Mouse (Mus musculus) lung, embryonic 15.5 days (tissue): Measurements from ENCODE around the gene Apoc4. TPM values are rescaled to one million over a fixed set of nuclear protein-coding genes. Genes with fewer than 3 reads are reported as not detected.
A peak's percentile ranks its signal among the peaks of the same experiment; 100 is the strongest.

Experiments used
- ATAC-seq: fragments of 200-750 bp; cut with Nextera tagmentation; 2 replicates; pipeline ENCODE4 v1.8.0; 2017; ENCODE audit warnings: moderate number of reproducible peaks, borderline replicate concordance; ENCODE audit not compliant: low FRiP score, low TSS enrichment; ENCODE audit errors: extremely low read depth
- H3K27ac ChIP-seq: fragments of 300-500 bp; sonication (generic); 2 replicates; pipeline ENCODE4 v1.5.1; 2015; ENCODE audit warnings: moderate library complexity, mild to moderate bottlenecking, inconsistent platforms
- H3K27me3 ChIP-seq: fragments of 300-500 bp; sonication (generic); 2 replicates; pipeline ENCODE4 v1.6.1; 2015; ENCODE audit warnings: inconsistent platforms
- H3K36me3 ChIP-seq: fragments of 300-500 bp; sonication (generic); 2 replicates; pipeline ENCODE4 v1.6.1; 2015; ENCODE audit warnings: inconsistent platforms
- H3K4me1 ChIP-seq: fragments of 300-500 bp; sonication (generic); 2 replicates; pipeline ENCODE4 v1.6.1; 2015; ENCODE audit warnings: inconsistent platforms
- H3K4me2 ChIP-seq: fragments of 300-500 bp; sonication (generic); 2 replicates; pipeline ENCODE4 v1.6.1; 2015; ENCODE audit warnings: inconsistent platforms, mild to moderate bottlenecking, moderate library complexity
- H3K4me3 ChIP-seq: fragments of 300-500 bp; sonication (generic); 2 replicates; pipeline ENCODE4 v1.5.1; 2015; ENCODE audit warnings: mild to moderate bottlenecking, inconsistent platforms
- H3K9ac ChIP-seq: fragments of 300-500 bp; sonication (generic); 2 replicates; pipeline ENCODE4 v1.6.1; 2015; ENCODE audit warnings: inconsistent platforms
- H3K9me3 ChIP-seq: fragments of 300-500 bp; sonication (generic); 2 replicates; pipeline ENCODE4 v1.6.1; 2016; ENCODE audit warnings: inconsistent platforms
- WGBS: fragments of 180-500 bp; shearing (Covaris S2); methylation state at CpG from one replicate; pipeline ENCODE4 v1.1.7; 2015; 5-methylcytosine and 5-hydroxymethylcytosine counted together
- polyA plus RNA-seq: library from polyadenylated mRNA; unstranded; fragments of >200 nt; fragmentation: Nextera tagmentation; extraction: Ambion mirVana; gene quantifications from 2 replicates; pipeline ENCODE4 v1.2.1, GENCODE M21; 2015

Gene Apoc4
- polyA plus RNA-seq, 1 experiment from 2014 or later = 0.42 TPM

GRCm38 (mm10) chr7:19697949-19698906 lies 16.9 kb upstream of the Apoc4 start:
- Histone ChIP-seq H3K27me3 (no peaks in the 10 kb centered on the region), H3K4me3 (peak overlapping the region; percentile 40), H3K36me3 (peaks cover 20% of the 10 kb centered on the region; the same call in 1 of the 2 replicates), H3K4me1 (peaks cover 47% of the 10 kb centered on the region), H3K9ac (peak overlapping the region; percentile 40), H3K4me2 (peak overlapping the region; percentile 65), H3K9me3 (no peaks in the 10 kb centered on the region), H3K27ac (peak overlapping the region; percentile 36)
- WGBS = 2% methylated on average over 28 of the region's 28 CpGs
- ATAC-seq = no peak

DNA sequence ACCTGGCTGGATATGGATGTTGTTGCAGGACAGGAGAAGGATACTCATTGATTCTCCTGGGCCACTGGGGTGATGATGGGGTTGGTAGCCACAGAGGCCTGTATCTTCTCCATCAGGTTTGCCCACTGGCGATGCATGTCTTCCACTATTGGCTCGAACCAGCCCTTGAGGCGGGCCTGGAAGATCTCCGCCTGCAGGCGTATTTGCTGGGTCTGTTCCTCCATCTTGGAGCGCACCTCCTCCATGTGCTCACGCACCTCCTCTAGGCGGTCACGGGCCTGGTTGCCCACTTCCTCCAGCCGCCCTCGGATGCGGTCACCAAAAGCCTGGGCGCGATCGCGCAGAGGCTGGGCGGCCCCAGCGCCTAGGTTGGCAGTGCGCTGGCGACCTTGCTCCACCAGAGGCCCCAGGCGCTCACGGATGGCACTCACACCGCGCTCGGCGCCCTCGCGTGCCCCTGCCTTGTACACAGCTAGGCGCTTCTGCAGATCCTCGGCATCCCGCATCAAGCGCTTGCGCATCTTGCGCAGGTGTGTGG lies 15.1 kb upstream of the Apoc4 start:
- Histone ChIP-seq H3K9ac (no peak overlapping the region), H3K27ac (no peak overlapping the region), H3K4me1 (peaks cover 64% of the 10 kb centered on the region), H3K36me3 (0 out of 2 replicates have a peak, but pooled peaks cover 4% of the 10 kb centered on the region), H3K4me3 (no peak overlapping the region), H3K27me3 (no peaks in the 10 kb centered on the region), H3K4me2 (no peak overlapping the region), H3K9me3 (no peaks in the 10 kb centered on the region)
- WGBS = 92% methylated on average over 34 of the region's 34 CpGs
- ATAC-seq = no peak

DNA sequence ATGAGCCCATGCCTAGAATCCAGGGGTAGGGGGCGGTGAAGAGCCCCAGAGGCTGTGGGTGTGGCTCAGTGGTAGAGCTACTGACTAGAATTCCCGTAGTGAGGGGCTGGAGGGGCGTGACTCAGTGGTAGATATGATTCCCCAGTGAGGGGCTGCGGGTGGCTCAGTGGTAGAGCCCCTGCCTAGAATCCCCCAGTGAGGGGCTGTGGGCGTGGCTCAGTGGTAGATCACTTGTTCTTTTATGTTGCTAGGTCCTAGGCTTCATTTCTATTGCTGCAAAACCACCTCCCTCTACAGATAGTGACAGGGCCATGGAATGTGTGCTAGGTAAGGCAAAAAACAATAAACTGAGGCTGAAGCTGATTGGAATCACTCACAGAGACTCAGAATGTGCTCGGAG lies 14.6 kb upstream of the Apoc4 start:
- WGBS = 73% methylated on average over 6 of the region's 6 CpGs
- Histone ChIP-seq H3K4me2 (no peak overlapping the region), H3K4me3 (no peak overlapping the region), H3K36me3 (0 out of 2 replicates have a peak, but pooled peaks cover 3% of the 10 kb centered on the region), H3K4me1 (peaks cover 62% of the 10 kb centered on the region), H3K27ac (no peak overlapping the region), H3K9me3 (no peaks in the 10 kb centered on the region), H3K9ac (no peak overlapping the region), H3K27me3 (no peaks in the 10 kb centered on the region)
- ATAC-seq = no peak

DNA sequence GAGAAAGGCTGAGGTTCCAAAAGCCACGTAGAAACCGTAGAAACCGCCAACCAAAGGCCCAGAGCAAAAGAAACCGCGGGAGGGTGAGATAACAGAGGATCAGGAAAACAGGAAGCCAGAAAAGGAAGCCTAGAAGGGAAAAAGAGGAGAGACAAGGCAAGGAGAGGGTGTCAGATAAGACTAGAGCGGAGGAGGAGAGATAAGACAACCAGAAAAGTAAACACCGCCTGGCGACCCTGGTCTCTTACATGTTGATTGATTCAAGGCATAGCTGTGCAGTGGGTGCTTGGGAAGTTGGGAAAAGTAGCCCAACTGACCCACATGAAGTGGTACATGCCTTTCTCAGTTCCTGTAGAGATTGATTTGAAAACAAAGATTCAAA lies 13.9 kb upstream of the Apoc4 start:
- Histone ChIP-seq H3K4me3 (no peak overlapping the region), H3K27me3 (no peaks in the 10 kb centered on the region), H3K27ac (peak overlapping the region; percentile 72), H3K4me1 (peaks cover 58% of the 10 kb centered on the region), H3K9ac (no peak overlapping the region), H3K9me3 (no peaks in the 10 kb centered on the region), H3K36me3 (0 out of 2 replicates have a peak, but pooled peaks cover 3% of the 10 kb centered on the region), H3K4me2 (no peak overlapping the region)
- 14% methylated on average over 8 of the region's 8 CpGs for WGBS
- no peak for ATAC-seq

DNA sequence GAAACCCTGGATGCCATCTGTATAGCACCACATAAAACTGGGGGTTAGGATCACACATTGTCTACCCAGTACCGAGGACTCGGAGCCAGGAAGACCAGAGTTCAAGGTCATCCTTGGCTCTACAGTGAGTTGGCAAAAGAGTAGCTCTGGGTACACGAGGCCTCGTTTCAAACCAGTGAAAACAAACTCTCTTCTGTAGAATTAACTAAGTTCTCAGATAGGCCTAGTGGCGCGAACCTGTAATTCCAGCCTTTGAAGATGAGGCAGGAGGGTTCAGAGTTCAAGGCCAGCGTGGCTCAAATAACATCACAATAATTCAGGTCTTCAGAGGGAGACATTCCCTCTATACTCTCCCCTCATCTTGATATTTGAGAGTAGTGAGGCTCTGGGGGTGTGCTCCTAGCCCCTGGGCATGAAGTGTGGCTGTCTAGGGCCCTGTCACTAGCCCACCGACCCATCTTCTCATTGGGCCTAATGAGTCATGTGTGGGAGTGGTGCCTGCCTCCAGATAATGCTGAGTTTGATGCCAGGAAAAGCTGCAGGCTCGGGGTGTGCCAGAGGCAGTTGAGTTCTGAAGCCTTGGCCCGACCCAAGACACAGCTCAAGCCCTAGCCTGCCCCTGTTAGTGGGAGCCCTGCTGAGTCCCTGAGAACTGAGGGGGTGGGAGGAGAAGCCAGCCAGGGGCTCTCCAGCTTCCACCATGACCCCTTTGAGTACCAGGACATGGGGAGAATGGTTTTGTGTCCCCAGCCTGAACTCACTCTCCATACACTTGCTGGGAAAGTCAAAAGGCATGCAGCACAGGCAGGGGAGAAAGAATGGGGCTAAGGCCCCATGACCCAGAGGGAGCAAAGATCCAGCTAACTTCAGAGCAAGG lies 13.3 kb upstream of the Apoc4 start:
- Histone ChIP-seq H3K36me3 (0 out of 2 replicates have a peak, but pooled peaks cover 3% of the 10 kb centered on the region), H3K27me3 (no peaks in the 10 kb centered on the region), H3K4me2 (no peak overlapping the region), H3K4me3 (no peak overlapping the region), H3K9me3 (no peaks in the 10 kb centered on the region), H3K27ac (peak overlapping the region; percentile 74), H3K9ac (no peak overlapping the region), H3K4me1 (peaks cover 57% of the 10 kb centered on the region)
- WGBS = 71% methylated on average over 10 of the region's 10 CpGs
- no peak for ATAC-seq

GRCm38 (mm10) chr7:19693421-19693820 lies 12.1 kb upstream of the Apoc4 start:
- ATAC-seq = peak; percentile 72
- Histone ChIP-seq H3K9ac (no peak overlapping the region), H3K4me2 (peak overlapping the region; percentile 4; the same call in 1 of the 2 replicates), H3K27me3 (no peaks in the 10 kb centered on the region), H3K9me3 (no peaks in the 10 kb centered on the region), H3K4me3 (no peak overlapping the region), H3K36me3 (0 out of 2 replicates have a peak, but pooled peaks cover 3% of the 10 kb centered on the region), H3K4me1 (peaks cover 47% of the 10 kb centered on the region), H3K27ac (peak overlapping the region; percentile 74)
- 20% methylated on average over 10 of the region's 10 CpGs for WGBS

GRCm38 (mm10) chr7:19691873-19692865 lies 10.9 kb upstream of the Apoc4 start, which contains the start of gene Apoc1:
Gene Apoc1, minus strand, starts transcription at chr7:19692660.
- Histone ChIP-seq H3K27ac (peak within 1 kb of the TSS; percentile 74), H3K4me2 (peak within 1 kb of the TSS; percentile 17; the same call in 1 of the 2 replicates), H3K9me3 (no peaks in the 10 kb centered on the region), H3K27me3 (no peaks in the 10 kb centered on the region), H3K9ac (no peak within 1 kb of the TSS), H3K4me1 (peaks cover 39% of the 10 kb centered on the region), H3K4me3 (no peak within 1 kb of the TSS), H3K36me3 (0 out of 2 replicates have a peak, but pooled peaks cover 3% of the 10 kb centered on the region)
- ATAC-seq = no peak
- WGBS = 50% methylated on average over 28 of the region's 28 CpGs

- H3K4me2 ChIP-seq = 0 out of 2 replicates have a peak overlapping the region, but pooled peaks have one; percentile 17
Measured at GRCm38 (mm10) chr7:19691434-19691833, 10.2 kb upstream of the Apoc4 start.

DNA sequence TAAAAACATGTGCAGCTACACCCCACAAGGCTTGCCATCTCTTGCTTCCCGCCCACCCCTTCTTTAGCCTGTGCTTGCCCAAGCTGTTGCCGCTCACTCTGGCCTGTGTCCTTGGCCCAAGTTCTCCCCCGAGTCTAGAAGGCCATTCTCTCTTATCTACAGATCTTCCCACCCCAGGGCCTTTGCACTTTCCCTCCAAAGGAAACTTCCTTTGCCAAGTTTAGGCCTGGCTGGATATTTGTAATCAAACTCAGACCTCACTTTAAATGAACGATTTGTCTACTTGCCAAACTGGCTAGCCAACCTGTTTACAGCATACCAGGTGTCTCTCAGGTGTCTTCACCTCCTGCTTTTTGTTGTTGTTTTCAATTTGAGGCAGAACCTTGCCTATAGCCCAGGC lies 9.6 kb upstream of the Apoc4 start:
- WGBS = 72% methylated on average over 4 of the region's 4 CpGs

More at GRCm38 (mm10) chr7:19691434-19691833, 10.2 kb upstream of the Apoc4 start:
- Histone ChIP-seq H3K9ac (no peak overlapping the region), H3K36me3 (0 out of 2 replicates have a peak, but pooled peaks cover 1% of the 10 kb centered on the region), H3K27me3 (no peaks in the 10 kb centered on the region), H3K27ac (no peak overlapping the region), H3K9me3 (no peaks in the 10 kb centered on the region), H3K4me1 (peaks cover 39% of the 10 kb centered on the region), H3K4me3 (no peak overlapping the region)
- WGBS = 66% methylated on average over 6 of the region's 6 CpGs
- no peak for ATAC-seq

GRCm38 (mm10) chr7:19688611-19689010 lies 7.3 kb upstream of the Apoc4 start:
- no peaks in the 10 kb centered on the region for H3K9me3 ChIP-seq
- peaks cover 24% of the 10 kb centered on the region for H3K4me1 ChIP-seq
- 84% methylated on average over 2 of the region's 2 CpGs for WGBS
- no peak overlapping the region for H3K4me3 ChIP-seq
- no peak overlapping the region for H3K4me2 ChIP-seq
- H3K27ac ChIP-seq = no peak overlapping the region
- H3K9ac ChIP-seq = no peak overlapping the region
- H3K27me3 ChIP-seq = no peaks in the 10 kb centered on the region
- no peaks in the 10 kb centered on the region for H3K36me3 ChIP-seq
- no peak for ATAC-seq

More for the DNA sequence above, 9.6 kb upstream of the Apoc4 start:
- no peaks in the 10 kb centered on the region for H3K27me3 ChIP-seq
- no peak for ATAC-seq
- no peak overlapping the region for H3K9ac ChIP-seq
- H3K27ac ChIP-seq = no peak overlapping the region
- no peak overlapping the region for H3K4me2 ChIP-seq
- H3K4me3 ChIP-seq = no peak overlapping the region
- H3K4me1 ChIP-seq = peaks cover 39% of the 10 kb centered on the region
- H3K36me3 ChIP-seq = no peaks in the 10 kb centered on the region
- no peaks in the 10 kb centered on the region for H3K9me3 ChIP-seq
